Mouse (Mus musculus): ENCODE measurements around the gene Mfap4.

The Mfap4 gene

GRCm38 (mm10) chr11:61519484-61520107, 34.4 kb downstream of the Mfap4 start:
- no peak for DNase-seq

- DNase-seq: no peak
Measured at GRCm38 (mm10) chr11:61526872-61527271, 41.6 kb downstream of the Mfap4 start.

GRCm38 (mm10) chr11:61529268-61529713, 44.1 kb downstream of the Mfap4 start:
- DNase-seq: peak; percentile 31 to 45

- peak; percentile 23 to 38 for DNase-seq
Measured at GRCm38 (mm10) chr11:61532820-61533219, 47.6 kb downstream of the Mfap4 start.

GRCm38 (mm10) chr11:61533571-61533970, 48.3 kb downstream of the Mfap4 start:
- DNase-seq: peak; percentile 55 to 76

- DNase-seq: no peak
Measured at GRCm38 (mm10) chr11:61535530-61535929, 50.3 kb downstream of the Mfap4 start.

- DNase-seq: no peak
Measured at GRCm38 (mm10) chr11:61536952-61537351, 51.7 kb downstream of the Mfap4 start.

- DNase-seq: no peak
Measured at GRCm38 (mm10) chr11:61537362-61537761, 52.1 kb downstream of the Mfap4 start.
